Mouse (Mus musculus) G1E (cell line): ENCODE measurements around the gene Gm5065. TPM values are rescaled to one million over a fixed set of nuclear protein-coding genes. Genes with fewer than 3 reads are reported as not detected.
A peak's percentile ranks its signal among the peaks of the same experiment; 100 is the strongest.

Experiments
- ATAC-seq: 2 replicates; pipeline ENCODE4 v1.8.0; 2016; ENCODE audit warnings: mild to moderate bottlenecking; ENCODE audit not compliant: insufficient number of reproducible peaks, poor library complexity, low FRiP score, severe bottlenecking; ENCODE audit errors: extremely low read depth
- DNase-seq: peaks from one replicate; pipeline ENCODE4 v3.0.0; 2012; ENCODE audit warnings: low spot score
- H3K27me3 ChIP-seq: 2 replicates; pipeline ENCODE4 v1.6.1; 2012; ENCODE audit warnings: mild to moderate bottlenecking, low read length, inconsistent platforms; ENCODE audit not compliant: insufficient read depth
- H3K36me3 ChIP-seq: replicated peaks from 2 replicates; pipeline ENCODE3; 2012; ENCODE audit warnings: mild to moderate bottlenecking, inconsistent platforms
- H3K4me1 ChIP-seq: 2 replicates; pipeline ENCODE4 v1.6.1; 2012; ENCODE audit warnings: low read depth, low read length, inconsistent platforms, mixed read lengths; ENCODE audit not compliant: insufficient read depth
- H3K4me3 ChIP-seq: 2 replicates; pipeline ENCODE4 v1.5.1; 2012; ENCODE audit warnings: low read depth, mild to moderate bottlenecking, inconsistent platforms, low read length, moderate library complexity, mixed read lengths
- H3K9me3 ChIP-seq: replicated peaks from 2 replicates; pipeline ENCODE4 v1.6.1; 2012; ENCODE audit warnings: inconsistent platforms
- CTCF ChIP-seq: IDR thresholded peaks from 2 replicates; pipeline ENCODE4 v1.5.1; 2012; ENCODE audit warnings: low read depth, low read length, inconsistent platforms, mixed read lengths
- GATA1 ChIP-seq: IDR thresholded peaks from 2 replicates; pipeline ENCODE4 v1.6.1; 2012; ENCODE audit warnings: borderline replicate concordance, low read length, inconsistent platforms, mixed read lengths
- GATA2 ChIP-seq: IDR thresholded peaks from 2 replicates; pipeline ENCODE4 v1.6.1; 2012; ENCODE audit warnings: low read depth, low read length, inconsistent platforms, borderline replicate concordance
- POLR2AphosphoS5 ChIP-seq: IDR thresholded peaks from 2 replicates; pipeline ENCODE4 v1.6.1; 2012; ENCODE audit warnings: low read depth, low read length, inconsistent platforms; ENCODE audit not compliant: insufficient replicate concordance
- TAL1 ChIP-seq: conservative IDR thresholded peaks from 2 replicates; pipeline ENCODE4 v1.6.1; 2012; ENCODE audit warnings: low read depth, low read length, inconsistent platforms, mixed read lengths
- polyA plus RNA-seq: library from polyadenylated mRNA; stranded (reverse); fragments of >175 nt; gene quantifications from 2 replicates; pipeline ENCODE4 v1.2.3, GENCODE M21; 2012
- total RNA-seq, 2 experiments: library from RNA; stranded (forward) in 1 of 2; stranded (reverse) in 1 of 2; fragments of 200-1000 nt in 1 of 2; fragments of >200 nt in 1 of 2; fragmentation: Nextera tagmentation in 1 of 2; gene quantifications; 2 replicates each; pipeline ENCODE4 v1.2.3; 2014 to 2017

Gene Gm5065
- total RNA-seq (2014; fragmentation: Nextera tagmentation) = not detected in 2 replicates
- not detected in 2 replicates for total RNA-seq (2017)
- polyA plus RNA-seq = not detected in 2 replicates

GRCm38 (mm10) chr7:5350237-5350636 lies at the start of gene Gm5065:
Gene Gm5065, plus strand, starts transcription at chr7:5350537.
- TF ChIP-seq GATA2 = no peak
- TF ChIP-seq CTCF = no peak
- TF ChIP-seq GATA1 = no peak
- TF ChIP-seq TAL1 = no peak
- no peak for TF ChIP-seq POLR2AphosphoS5
- H3K27me3 ChIP-seq = no peaks in the 10 kb centered on the region
- H3K36me3 ChIP-seq = no peaks in the 10 kb centered on the region
- DNase-seq = no peak
- H3K4me3 ChIP-seq = no peak within 1 kb of the TSS
- H3K9me3 ChIP-seq = no peaks in the 10 kb centered on the region
- ATAC-seq = no peak
- no peaks in the 10 kb centered on the region for H3K4me1 ChIP-seq

- no peaks in the 10 kb centered on the region for H3K36me3 ChIP-seq
- DNase-seq (no peak), ATAC-seq (no peak)
- H3K4me3 ChIP-seq = no peak overlapping the region
- H3K9me3 ChIP-seq = no peaks in the 10 kb centered on the region
- no peaks in the 10 kb centered on the region for H3K27me3 ChIP-seq
- TF ChIP-seq GATA1 (no peak), TAL1 (no peak), CTCF (no peak), GATA2 (no peak), POLR2AphosphoS5 (no peak)
- H3K4me1 ChIP-seq = no peaks in the 10 kb centered on the region
Measured at GRCm38 (mm10) chr7:5327511-5327910, 22.8 kb upstream of the Gm5065 start.

- no peak for TF ChIP-seq GATA1
- TF ChIP-seq GATA2 = no peak
- no peak for TF ChIP-seq POLR2AphosphoS5
- no peak for TF ChIP-seq CTCF
- TF ChIP-seq TAL1 = no peak
- H3K27me3 ChIP-seq = no peaks in the 10 kb centered on the region
- ATAC-seq = no peak
- no peak for DNase-seq
- H3K4me1 ChIP-seq = no peaks in the 10 kb centered on the region
- H3K4me3 ChIP-seq = no peak within 1 kb of the TSS
- H3K36me3 ChIP-seq = no peaks in the 10 kb centered on the region
- H3K9me3 ChIP-seq = no peaks in the 10 kb centered on the region
Measured at GRCm38 (mm10) chr7:5350935-5351334, 598 bp downstream of the Gm5065 start, which contains the start of gene Nlrp2. Gene Nlrp2, minus strand, starts transcription at chr7:5351035.

- DNase-seq = no peak
Measured at GRCm38 (mm10) chr7:5363599-5363998, 13.3 kb downstream of the Gm5065 start.

GRCm38 (mm10) chr7:5366724-5367123 lies 16.4 kb downstream of the Gm5065 start:
- TF ChIP-seq CTCF (no peak), POLR2AphosphoS5 (no peak), TAL1 (no peak), GATA1 (no peak), GATA2 (no peak)
- no peaks in the 10 kb centered on the region for H3K9me3 ChIP-seq
- H3K4me1 ChIP-seq = no peaks in the 10 kb centered on the region
- peak; percentile 89 for ATAC-seq
- no peak for DNase-seq
- H3K4me3 ChIP-seq = no peak overlapping the region
- no peaks in the 10 kb centered on the region for H3K27me3 ChIP-seq
- no peaks in the 10 kb centered on the region for H3K36me3 ChIP-seq

More at GRCm38 (mm10) chr7:5363599-5363998, 13.3 kb downstream of the Gm5065 start:
- no peaks in the 10 kb centered on the region for H3K9me3 ChIP-seq
- H3K4me1 ChIP-seq = no peaks in the 10 kb centered on the region
- no peak overlapping the region for H3K4me3 ChIP-seq
- no peaks in the 10 kb centered on the region for H3K27me3 ChIP-seq
- no peak for ATAC-seq
- H3K36me3 ChIP-seq = no peaks in the 10 kb centered on the region
- TF ChIP-seq POLR2AphosphoS5 = no peak
- no peak for TF ChIP-seq CTCF
- TF ChIP-seq GATA2 = no peak
- no peak for TF ChIP-seq TAL1
- TF ChIP-seq GATA1 = no peak

- Histone ChIP-seq H3K9me3 (no peaks in the 10 kb centered on the region), H3K4me1 (no peaks in the 10 kb centered on the region), H3K4me3 (no peak overlapping the region), H3K36me3 (no peaks in the 10 kb centered on the region), H3K27me3 (no peaks in the 10 kb centered on the region)
- DNase-seq = no peak
- ATAC-seq = no peak
- TF ChIP-seq POLR2AphosphoS5 = no peak
- TF ChIP-seq TAL1 = no peak
- no peak for TF ChIP-seq CTCF
- no peak for TF ChIP-seq GATA1
- TF ChIP-seq GATA2 = no peak
Measured at GRCm38 (mm10) chr7:5406201-5406600, 55.9 kb downstream of the Gm5065 start.

Other genes starting within 250 kb of the Gm5065 start
- not detected in 2 replicates for gene Rfpl4, start 233.6 kb upstream of the Gm5065 start, total RNA-seq (2014; fragmentation: Nextera tagmentation)
- not detected in 2 replicates for gene Rfpl4, start 233.6 kb upstream of the Gm5065 start, total RNA-seq (2017)
- gene Rfpl4, start 233.6 kb upstream of the Gm5065 start, polyA plus RNA-seq = not detected in 2 replicates
- 1.0 and 4.0 TPM in 2 replicates for gene Rasl2-9, start 224.6 kb upstream of the Gm5065 start, total RNA-seq (2014; fragmentation: Nextera tagmentation)
- gene Rasl2-9, start 224.6 kb upstream of the Gm5065 start, total RNA-seq (2017) = 2.0 and 2.7 TPM in 2 replicates
- gene Rasl2-9, start 224.6 kb upstream of the Gm5065 start, polyA plus RNA-seq = 0.42 and 0.48 TPM in 2 replicates
- 0.15 TPM in 1 of 2 replicates, not detected in the other for gene Vmn1r55, start 200.9 kb upstream of the Gm5065 start, total RNA-seq (2014; fragmentation: Nextera tagmentation)
- 0.06 and 0.22 TPM in 2 replicates for gene Vmn1r55, start 200.9 kb upstream of the Gm5065 start, total RNA-seq (2017)
- gene Vmn1r55, start 200.9 kb upstream of the Gm5065 start, polyA plus RNA-seq = not detected in 2 replicates
- not detected in 2 replicates for gene Vmn1r56, start 153.8 kb upstream of the Gm5065 start, total RNA-seq (2014; fragmentation: Nextera tagmentation)
- not detected in 2 replicates for gene Vmn1r56, start 153.8 kb upstream of the Gm5065 start, total RNA-seq (2017)
- not detected in 2 replicates for gene Vmn1r56, start 153.8 kb upstream of the Gm5065 start, polyA plus RNA-seq
- not detected in 2 replicates for gene Vmn1r57, start 132.0 kb upstream of the Gm5065 start, total RNA-seq (2014; fragmentation: Nextera tagmentation)
- gene Vmn1r57, start 132.0 kb upstream of the Gm5065 start, total RNA-seq (2017) = 0.05 TPM in 1 of 2 replicates, not detected in the other
- not detected in 2 replicates for gene Vmn1r57, start 132.0 kb upstream of the Gm5065 start, polyA plus RNA-seq
- not detected in 2 replicates for gene Nlrp2, start 498 bp downstream of the Gm5065 start, total RNA-seq (2014; fragmentation: Nextera tagmentation)
- 0.05 TPM in 1 of 2 replicates, not detected in the other for gene Nlrp2, start 498 bp downstream of the Gm5065 start, total RNA-seq (2017)
- not detected in 2 replicates for gene Nlrp2, start 498 bp downstream of the Gm5065 start, polyA plus RNA-seq
- not detected in 2 replicates for gene Vmn1r58, start 62.9 kb downstream of the Gm5065 start, total RNA-seq (2014; fragmentation: Nextera tagmentation)
- 0.06 and 0.11 TPM in 2 replicates for gene Vmn1r58, start 62.9 kb downstream of the Gm5065 start, total RNA-seq (2017)
- not detected in 2 replicates for gene Vmn1r58, start 62.9 kb downstream of the Gm5065 start, polyA plus RNA-seq
- not detected in 2 replicates for gene Vmn1r59, start 106.2 kb downstream of the Gm5065 start, total RNA-seq (2014; fragmentation: Nextera tagmentation)
- 0.29 and 0.33 TPM in 2 replicates for gene Vmn1r59, start 106.2 kb downstream of the Gm5065 start, total RNA-seq (2017)
- gene Vmn1r59, start 106.2 kb downstream of the Gm5065 start, polyA plus RNA-seq = not detected in 2 replicates
- gene Vmn2r28, start 143.4 kb downstream of the Gm5065 start, total RNA-seq (2014; fragmentation: Nextera tagmentation) = not detected in 2 replicates
- 0.06 and 0.16 TPM in 2 replicates for gene Vmn2r28, start 143.4 kb downstream of the Gm5065 start, total RNA-seq (2017)
- gene Vmn2r28, start 143.4 kb downstream of the Gm5065 start, polyA plus RNA-seq = not detected in 2 replicates
- gene Vmn1r60, start 196.8 kb downstream of the Gm5065 start, total RNA-seq (2014; fragmentation: Nextera tagmentation) = not detected in 2 replicates
- 0.23 and 0.44 TPM in 2 replicates for gene Vmn1r60, start 196.8 kb downstream of the Gm5065 start, total RNA-seq (2017)
- not detected in 2 replicates for gene Vmn1r60, start 196.8 kb downstream of the Gm5065 start, polyA plus RNA-seq